Mouse (Mus musculus) C2C12 (cell line): ENCODE results near the gene Mon1a.

Experiments
- CTCF ChIP-seq: IDR thresholded peaks from one replicate; pipeline ENCODE4 v1.5.1; 2011; ENCODE audit not compliant: control insufficient read depth, insufficient read depth, insufficient read length
- MYOD1 ChIP-seq: IDR thresholded peaks from one replicate; pipeline ENCODE4 v1.6.1; 2011; ENCODE audit warnings: low read depth; ENCODE audit not compliant: control insufficient read depth, insufficient read length
- MYOG ChIP-seq: IDR thresholded peaks from one replicate; pipeline ENCODE4 v1.6.1; 2011; ENCODE audit not compliant: control insufficient read depth, insufficient read length; ENCODE audit errors: extremely low read depth

GRCm38 (mm10) chr9:107848922-107849321, 39.0 kb upstream of the Mon1a start:
- TF ChIP-seq CTCF: no peak
- no peak for TF ChIP-seq MYOD1
- TF ChIP-seq MYOG: no peak
